ENCODE assay signal across 25 mouse cellular contexts in the genomic region with DNA sequence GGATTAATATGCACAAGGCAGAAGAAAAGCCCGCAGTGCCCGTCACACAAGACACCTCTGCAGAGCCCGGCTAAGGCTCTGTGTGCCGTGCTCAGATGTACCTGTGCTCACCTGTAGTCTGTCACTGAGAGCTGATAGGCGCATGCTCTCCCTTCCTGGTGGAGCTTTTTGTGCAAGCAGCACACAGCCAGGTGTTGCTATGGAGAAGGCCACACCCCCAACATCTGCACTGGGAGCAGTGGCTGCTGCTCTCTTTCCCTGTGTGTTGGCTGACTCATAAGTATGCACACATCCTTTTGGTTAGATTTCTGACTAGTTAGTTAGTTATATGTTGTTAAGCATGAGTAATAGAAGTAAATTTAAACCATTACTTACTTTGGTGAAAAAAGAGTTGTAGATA. TPM values are rescaled to one million over a fixed set of nuclear protein-coding genes. Genes with fewer than 3 reads are reported as not detected.
"Had no signal": no experiment of that assay in that cellular context is flagged by ENCODE, and none has a peak within 500 bp of the region (broad histone marks: within the 10 kb centered on the region; RNA-seq: fewer than 3 reads in every experiment).

No protein-coding gene starts in this region.

- H3K27ac ChIP-seq: limb, embryonic 10.5 days; limb, embryonic 13.5 days; liver, embryonic 12.5 days; liver, embryonic 15.5 days; lung, embryonic 15.5 days had no signal

- H3K9me3 ChIP-seq: limb, embryonic 10.5 days; liver, embryonic 12.5 days; liver, embryonic 15.5 days; lung, embryonic 15.5 days had no signal

- H3K27me3 ChIP-seq: limb, embryonic 13.5 days; liver, embryonic 12.5 days; liver, embryonic 15.5 days; lung, embryonic 15.5 days had no signal

- H3K9ac ChIP-seq: limb, embryonic 13.5 days; liver, embryonic 12.5 days; liver, embryonic 15.5 days; lung, embryonic 15.5 days had no signal

- H3K36me3 ChIP-seq: limb, embryonic 10.5 days; limb, embryonic 13.5 days; liver, embryonic 12.5 days; liver, embryonic 15.5 days; lung, embryonic 15.5 days had no signal

- DNase-seq: kidney, adult 9 months; kidney, postnatal 14 days; kidney, postnatal 4 days; liver; lung, adult 18-20 months; lung, postnatal 10 days; lung, postnatal 36 days; midbrain, embryonic 14.5 days; right cerebral cortex, adult 18-20 months; right cerebral cortex, postnatal 14 days; right cerebral cortex, postnatal 4 days; thymus, postnatal 4 days had no signal

- H3K4me3 ChIP-seq: limb, embryonic 10.5 days; limb, embryonic 13.5 days; liver, embryonic 12.5 days; liver, embryonic 15.5 days; lung, embryonic 15.5 days had no signal

- H3K4me1 ChIP-seq: limb, embryonic 10.5 days; limb, embryonic 13.5 days; liver, embryonic 12.5 days; liver, embryonic 15.5 days; lung, embryonic 15.5 days had no signal

- ATAC-seq: liver, embryonic 12.5 days had no signal

- H3K4me2 ChIP-seq: limb, embryonic 13.5 days; liver, embryonic 12.5 days; liver, embryonic 15.5 days; lung, embryonic 15.5 days; midbrain, embryonic 11.5 days had no signal

RNA-seq across cellular contexts. Expression of a gene that starts 11.5 kb away (rescaled TPM):
- total RNA-seq: megakaryocyte progenitor cell, adult 5-6 weeks; megakaryocyte-erythroid progenitor cell, adult 5-6 weeks had no signal
- polyA plus RNA-seq: kidney, embryonic 16.5 days; limb, embryonic 10.5 days; limb, embryonic 13.5 days; liver, embryonic 12.5 days; liver, embryonic 15.5 days; lung, embryonic 15.5 days; midbrain, embryonic 11.5 days; midbrain, embryonic 14.5 days; midbrain, postnatal 0 days; neural tube, embryonic 11.5 days; neural tube, embryonic 14.5 days; stomach, embryonic 14.5 days had no signal

RNA-seq across cellular contexts. Expression of a gene that starts 21.3 kb away (rescaled TPM):
- total RNA-seq: megakaryocyte progenitor cell, adult 5-6 weeks; megakaryocyte-erythroid progenitor cell, adult 5-6 weeks had no signal
- polyA plus RNA-seq: lung, embryonic 15.5 days had no signal
